Mouse (Mus musculus) right cerebral cortex, postnatal 10 days (tissue): ENCODE measurements around the gene Acads.
"Not testable (repeated sequence)": the region's sequence is repeated elsewhere in the genome, so short reads cannot be mapped to it uniquely, and the experiment has no call there.

Experiments
- DNase-seq, 2 experiments: peaks; one replicate each; pipeline ENCODE4 v3.0.0; 2021; ENCODE audit warnings: low spot score in 2 of 2

Acads gene

DNA sequence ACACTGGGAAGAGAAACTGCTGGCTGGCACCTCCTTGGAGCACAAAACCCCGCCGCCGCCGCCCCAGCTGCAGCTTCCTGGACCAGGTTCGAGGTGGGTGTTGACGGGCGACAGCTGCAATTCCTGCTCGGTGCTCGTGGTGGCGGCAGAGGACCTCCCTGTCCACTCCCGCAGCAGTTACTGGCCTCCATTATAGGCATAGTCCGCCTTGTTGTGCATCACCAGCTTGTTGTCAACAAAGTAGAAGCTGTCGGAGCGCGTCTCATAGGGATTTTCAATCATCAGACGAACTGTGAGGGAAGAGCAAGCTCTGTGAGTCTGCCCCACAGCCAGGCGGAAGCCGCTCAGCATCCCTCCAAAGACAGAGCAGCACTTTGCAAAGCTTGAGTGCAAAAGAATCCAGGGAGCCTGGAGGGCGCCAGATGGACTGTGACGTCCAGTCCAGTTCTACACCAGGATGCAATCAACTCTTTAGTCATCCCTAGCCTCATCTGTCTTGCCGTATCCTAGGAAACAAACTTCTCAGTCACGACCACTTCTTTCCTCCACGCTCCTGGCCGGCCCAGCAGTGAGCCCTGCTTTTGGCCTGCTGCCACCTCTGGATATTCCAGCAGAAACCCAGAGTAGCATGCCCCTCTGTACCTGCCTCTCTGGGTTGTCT lies 6.2 kb upstream of the Acads start:
- peak; percentile 87 to 89 for DNase-seq

DNA sequence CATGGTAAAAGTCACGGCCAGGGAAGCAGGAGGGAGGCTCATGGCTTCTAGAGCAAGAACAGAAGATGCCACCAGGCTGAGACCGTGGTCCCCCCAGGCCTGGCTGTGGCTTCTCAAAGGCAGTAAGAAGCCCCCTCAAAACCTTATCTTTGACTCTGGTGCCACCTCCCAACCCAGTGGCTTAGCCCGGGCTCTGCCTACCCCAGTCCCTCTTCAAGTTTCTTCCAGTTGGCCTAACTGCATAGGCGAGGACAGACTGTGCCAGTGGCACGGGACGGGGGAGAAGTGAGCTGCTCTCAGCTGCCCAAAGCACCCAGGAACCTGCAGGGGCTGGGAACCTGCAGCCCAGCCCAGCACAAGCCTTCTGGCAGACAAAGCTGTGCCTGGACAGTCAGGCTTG lies 5.5 kb upstream of the Acads start:
- DNase-seq = no peak

DNA sequence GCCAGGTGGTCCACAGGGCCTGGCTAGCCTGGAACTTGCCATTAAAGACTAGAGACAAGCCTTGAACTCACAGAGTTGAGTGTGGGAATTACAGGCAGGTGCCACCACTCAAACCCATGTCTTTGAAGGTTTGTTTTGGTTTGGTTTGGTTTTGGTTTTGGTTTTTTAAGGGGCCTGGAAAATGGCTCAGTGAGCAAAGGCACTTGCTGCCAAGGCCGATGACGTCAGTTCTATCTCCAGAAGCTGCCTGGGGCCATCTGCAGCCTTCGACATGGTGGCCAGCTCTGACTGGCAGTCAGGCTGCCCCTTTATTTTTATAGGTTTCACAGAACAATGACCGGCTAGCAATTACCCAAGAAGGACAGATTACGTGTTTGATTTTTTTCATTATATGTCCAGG lies 1.8 kb upstream of the Acads start:
- peak in 1 of 2 experiments; percentile 36 for DNase-seq

DNA sequence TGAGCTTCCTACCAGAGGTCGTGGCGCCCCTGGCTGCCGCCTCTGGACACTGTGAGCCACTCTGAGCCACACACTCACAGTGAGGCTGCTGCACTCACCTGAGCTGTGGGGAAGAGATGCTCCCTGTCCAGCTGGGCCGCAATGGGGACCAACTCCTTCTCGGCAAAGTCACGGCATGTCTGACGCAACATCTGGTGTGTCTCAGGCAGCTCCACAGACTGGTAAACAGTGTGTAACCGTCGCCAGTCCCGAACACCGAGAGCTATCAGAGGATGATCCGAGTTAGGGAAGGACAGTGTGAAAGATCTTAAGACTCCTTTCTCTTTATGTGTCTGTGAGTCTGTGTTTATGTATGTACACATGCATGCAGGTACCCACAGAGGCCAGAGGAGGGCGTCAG lies 1.7 kb downstream of the Acads start:
- DNase-seq = no peak

DNA sequence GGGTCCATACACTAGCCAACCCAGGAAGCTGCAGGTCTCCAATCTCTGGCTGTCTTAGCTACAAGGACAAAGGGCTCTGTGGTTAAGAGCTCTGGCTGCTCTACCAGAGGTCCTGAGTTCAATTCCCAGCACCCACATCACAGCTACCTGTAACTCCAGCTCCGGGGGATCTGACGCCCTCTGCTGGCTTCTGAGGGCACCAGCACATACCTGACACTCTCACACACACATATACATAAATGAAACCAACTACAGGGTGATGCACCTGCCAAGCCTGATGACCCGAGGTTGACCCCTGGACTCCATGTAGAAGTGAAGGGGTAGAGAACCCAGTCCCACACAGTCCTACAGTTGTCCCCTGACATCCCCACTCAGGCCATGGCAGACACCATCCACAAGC lies 2.7 kb downstream of the Acads start:
- DNase-seq = no peak

DNA sequence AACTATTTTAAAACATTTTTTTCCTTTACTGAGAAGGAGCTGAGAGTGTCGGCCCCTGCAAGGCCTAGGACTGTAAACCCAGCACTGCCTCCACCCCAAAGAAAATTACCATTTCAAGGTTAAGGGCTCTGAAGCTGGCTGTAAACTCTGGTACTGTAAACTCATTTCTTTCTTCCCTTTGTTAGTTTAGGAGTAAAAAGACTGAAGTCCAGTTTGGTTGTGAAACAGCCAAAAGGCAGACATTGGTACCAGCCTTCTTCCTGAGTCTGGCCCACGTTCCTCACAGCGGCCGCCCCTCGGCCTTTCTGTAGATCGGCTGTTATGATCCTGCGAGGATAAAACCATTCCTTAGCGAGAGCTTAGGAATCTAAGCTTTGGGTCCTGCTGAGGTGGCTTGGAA lies 4.6 kb downstream of the Acads start:
- DNase-seq = no peak

DNA sequence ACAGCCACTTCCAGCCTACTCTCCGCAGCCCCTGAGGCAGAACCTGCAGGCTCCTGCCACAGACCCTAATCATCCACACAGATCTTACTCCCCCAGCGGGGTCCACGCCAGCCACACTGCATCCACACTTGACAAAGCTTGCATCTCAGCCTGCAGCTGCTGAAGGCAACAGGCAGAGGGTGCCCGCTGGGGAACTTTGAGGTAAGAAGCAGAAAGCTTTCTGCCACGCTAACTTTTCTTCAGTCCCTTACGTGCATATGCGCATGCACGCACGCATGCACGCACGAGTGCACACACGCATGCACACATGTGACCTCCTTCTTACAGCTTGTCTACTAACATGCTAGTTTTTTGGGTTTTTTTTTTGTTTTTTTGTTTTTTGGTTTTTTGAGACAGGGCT lies 5.9 kb downstream of the Acads start:
- DNase-seq = no peak

DNA sequence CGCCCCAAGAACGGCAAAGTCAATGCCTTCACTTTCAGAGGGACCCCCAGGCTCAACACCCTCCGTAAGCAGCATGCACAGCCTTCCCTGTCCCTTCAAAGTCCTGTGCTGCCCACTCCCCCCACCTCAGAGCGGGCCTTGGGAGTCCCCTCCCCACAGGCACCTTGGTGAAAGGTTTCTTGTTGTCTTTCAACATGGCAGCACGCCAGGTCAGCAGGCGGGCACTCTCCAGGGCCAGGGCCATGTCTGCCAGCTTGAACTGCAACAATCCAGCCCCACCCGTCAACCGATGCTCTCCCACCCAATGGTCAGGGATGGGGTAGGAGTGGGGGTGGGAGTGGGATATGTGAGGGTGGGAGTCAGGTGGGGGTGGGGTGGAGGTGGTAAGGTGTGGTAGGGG lies 8.0 kb downstream of the Acads start:
- DNase-seq = no peak

DNA sequence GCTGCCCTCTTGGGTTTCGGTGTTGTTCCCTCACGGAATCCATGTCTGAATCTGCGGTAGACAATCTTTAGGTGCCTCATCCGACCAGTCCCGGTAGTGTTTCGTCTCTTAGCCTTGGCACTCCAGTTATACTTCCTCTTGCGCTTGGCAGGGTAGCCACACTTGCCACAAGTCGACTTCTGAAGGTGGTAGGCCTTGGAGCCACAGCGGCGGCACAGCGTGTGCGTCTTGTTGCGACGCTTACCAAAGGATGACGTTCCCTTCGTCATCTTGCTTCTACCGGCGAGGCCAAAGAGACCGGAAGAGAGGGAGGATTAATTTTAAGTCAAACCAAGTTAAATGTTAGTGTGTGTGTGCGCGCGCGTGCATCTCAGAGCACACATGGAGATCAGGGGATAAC lies 15.9 kb downstream of the Acads start:
- DNase-seq = not testable (repeated sequence)

DNA sequence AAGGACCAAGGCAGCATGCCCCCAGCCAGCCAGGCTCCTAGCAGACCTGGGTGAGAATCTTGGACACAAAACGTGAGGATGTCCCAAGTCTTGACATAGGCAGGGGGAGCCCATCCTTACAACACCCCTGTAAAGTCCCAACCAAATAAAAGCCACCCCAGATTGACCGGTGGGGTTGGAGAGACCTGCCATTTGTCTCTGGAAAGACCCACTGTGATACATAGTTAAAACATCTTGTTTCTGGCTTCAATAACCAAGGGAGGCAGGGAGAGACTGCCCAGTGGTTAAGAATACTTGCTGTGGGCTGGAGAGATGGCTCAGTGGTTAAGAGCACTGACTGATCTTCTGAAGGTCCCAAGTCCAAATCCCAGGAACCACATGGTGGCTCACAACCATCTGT lies 16.9 kb downstream of the Acads start:
- no peak for DNase-seq

DNA sequence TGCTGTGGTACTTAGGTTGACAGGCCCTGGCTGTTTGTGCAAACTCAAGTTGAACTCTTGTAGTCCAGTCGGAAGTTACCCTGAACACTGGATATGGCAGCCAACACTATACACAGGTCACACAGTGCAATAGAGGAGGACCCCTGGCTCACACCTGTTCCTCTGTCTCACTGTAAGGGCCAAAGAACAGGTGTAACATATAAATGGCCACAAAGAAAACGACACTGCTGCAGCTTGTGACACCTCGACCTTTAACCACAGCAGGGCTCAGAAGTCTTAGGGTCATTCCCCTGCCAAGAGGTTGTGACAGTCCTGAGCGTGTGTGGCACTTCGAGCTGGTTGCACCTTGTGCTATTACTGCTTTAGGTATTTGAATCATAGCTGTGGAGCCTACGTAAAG lies 18.7 kb downstream of the Acads start:
- DNase-seq = no peak

DNA sequence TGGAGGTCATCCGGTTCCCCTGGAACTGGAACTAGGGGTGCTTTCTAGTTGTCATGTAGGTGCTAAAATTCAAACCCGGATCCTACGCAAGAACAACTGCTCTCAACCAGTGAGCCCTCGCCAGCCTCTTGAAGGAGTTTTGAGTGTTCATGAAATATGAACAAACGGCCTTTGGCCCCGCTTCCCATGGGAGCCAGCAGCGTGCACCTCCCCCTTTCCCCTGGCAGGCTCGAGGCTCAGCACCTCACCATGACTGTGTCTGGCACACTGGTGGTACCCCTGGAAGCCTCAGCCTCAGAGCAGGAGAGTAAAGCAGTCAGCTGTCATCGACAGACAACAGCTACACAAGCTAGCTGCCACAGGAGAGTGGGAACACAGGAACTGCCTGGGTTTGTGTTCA lies 19.2 kb downstream of the Acads start:
- no peak for DNase-seq

DNA sequence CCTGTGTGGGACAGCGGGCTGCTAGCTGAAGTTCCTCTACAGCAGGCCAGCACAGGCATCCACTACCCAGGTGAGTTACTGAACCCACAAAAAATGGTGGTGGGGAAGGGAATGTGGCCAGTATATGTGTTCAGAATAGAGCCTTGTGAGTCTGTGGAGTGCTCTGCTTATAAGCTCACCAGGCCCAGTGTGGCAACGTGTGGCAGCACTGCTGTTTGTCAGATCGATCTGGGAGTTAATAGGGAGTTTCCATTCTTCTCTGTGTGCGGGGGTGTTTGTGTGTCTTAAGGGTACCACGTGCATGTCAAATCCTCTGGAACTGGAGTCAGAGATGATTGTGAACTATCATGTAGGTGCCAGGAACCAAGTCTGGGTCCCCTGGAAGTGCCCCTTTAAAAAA lies 19.6 kb downstream of the Acads start:
- DNase-seq = no peak

DNA sequence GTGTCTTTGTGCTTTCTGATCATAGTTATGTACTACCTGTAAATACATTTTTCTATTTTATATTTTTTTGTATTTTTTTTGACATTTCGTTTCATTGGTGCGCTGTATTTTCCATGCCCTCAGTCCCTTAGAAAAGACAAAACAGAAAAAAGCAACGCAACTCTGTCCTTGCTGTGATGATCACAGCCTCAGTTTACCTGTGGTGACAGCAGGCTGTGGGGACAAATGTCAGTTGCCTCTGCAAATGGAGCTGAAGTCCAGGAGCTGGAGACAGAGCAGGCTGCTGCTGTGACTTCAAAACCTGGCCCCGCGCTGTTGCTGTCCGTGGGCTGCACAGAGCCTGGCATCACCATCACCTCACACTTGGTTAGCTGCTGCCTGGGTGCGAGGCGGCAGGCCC lies 21.0 kb downstream of the Acads start, which contains the start of gene Gm10401:
TSS of gene Gm10401 (minus strand) at position 101 of the 400 bp plus-strand sequence.
- no peak for DNase-seq

DNA sequence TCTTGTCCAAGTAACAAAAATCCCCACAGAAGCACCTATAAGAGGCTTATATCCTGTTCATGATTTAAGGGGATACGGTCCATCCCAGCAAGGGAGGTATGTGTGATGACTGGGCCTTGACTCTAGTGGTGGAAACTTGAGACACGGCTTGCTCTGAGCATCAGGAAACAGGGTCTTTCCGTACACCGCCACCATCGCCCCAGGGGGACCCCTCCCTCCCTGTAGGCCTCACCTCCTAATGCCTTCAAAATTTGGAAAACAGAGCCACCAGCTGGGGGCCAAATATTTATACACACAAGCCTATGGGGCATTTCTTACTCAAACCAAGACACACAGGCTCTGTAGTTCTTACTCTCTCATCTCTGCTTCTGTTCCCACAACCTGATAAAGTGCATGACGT lies 27.4 kb downstream of the Acads start:
- DNase-seq = no peak

DNA sequence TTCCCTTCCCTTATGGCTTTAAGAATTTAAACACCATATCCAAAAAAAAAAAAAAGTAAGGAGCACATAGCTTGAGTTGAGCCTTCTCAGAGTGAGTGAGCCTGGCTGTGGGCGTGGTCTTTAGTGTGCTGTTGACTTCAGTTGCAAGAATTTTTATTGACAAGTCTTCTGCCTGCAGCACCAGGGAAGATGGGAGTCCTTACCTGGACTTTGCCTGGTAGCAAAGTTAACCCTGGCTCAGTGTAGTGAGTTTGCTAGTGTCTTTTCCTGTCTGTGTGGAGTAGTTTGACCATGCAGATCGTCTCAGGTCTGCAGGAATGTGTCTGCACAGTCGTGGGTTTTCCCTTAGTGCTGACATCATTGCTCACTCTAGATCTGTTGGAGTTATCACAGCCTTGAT lies 28.1 kb downstream of the Acads start:
- no peak for DNase-seq

DNA sequence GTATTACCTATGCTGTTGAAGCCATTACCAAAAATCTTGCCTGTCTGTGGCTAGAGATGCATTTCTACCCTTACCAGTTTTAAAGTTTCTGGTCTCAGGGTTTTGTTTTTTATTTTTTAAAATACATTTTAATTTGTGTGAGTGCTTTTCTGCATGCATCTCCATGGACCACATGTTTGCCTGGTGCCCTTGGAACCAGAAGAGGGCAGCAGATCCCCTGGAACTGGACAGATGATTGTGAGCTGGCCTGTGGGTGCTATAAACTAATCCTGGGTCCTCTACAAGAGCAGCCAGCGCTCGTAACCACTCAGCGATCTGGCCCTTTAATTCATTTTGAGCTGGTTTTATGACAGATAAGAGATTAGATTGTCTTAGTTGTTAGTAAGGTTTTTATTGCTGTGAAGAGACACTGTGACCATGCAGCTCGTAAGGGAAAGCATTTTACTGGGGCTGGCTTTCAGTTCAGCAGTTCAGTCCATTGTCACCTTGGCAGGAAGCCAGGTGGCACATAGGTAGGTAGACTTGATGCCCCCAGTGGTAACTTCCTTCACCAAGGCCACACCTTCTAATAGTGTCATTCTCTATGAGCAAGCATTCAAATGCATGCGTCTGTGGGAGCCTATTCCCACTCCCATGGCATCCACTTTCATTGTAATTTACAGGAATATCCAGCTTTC lies 29.4 kb downstream of the Acads start:
- DNase-seq = no peak

DNA sequence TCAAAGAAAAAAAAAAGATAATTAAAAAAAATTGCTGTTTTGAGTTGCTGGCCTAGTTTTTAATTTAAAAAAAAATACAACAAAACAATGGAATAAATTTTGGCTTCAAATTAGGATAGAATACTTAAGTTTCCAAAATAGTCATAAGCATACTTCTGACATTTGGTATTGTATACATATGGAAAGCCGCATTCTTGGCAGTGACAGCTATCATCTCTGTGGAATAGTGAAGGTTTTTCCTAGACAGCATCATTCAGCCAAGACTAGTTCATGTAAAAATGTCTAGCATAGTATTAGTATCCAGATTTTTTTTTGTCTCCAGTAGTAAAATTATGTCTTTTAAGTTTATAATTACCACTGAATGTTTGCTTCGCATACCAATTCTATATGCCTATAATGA lies 33.5 kb downstream of the Acads start:
- DNase-seq = no peak

DNA sequence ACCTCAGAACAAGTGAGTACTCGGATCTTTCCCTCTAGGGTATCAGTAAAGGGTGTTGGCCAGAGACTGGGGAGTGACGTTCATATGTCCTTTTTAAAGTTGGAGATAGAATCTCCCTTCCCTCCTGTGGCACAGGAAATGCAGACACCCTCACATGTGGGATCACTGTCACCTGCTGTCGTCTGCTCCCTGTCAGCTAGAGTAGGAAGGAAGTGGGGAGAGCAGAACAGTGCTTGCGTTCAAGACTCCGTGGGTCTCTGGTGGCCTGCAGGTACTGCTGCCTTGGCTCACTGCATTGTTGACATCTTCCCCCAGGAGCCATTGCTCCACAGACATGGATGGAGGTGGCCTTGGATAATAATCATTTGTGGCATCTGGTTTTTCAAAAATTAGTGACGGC lies 35.7 kb downstream of the Acads start:
- no peak for DNase-seq

DNA sequence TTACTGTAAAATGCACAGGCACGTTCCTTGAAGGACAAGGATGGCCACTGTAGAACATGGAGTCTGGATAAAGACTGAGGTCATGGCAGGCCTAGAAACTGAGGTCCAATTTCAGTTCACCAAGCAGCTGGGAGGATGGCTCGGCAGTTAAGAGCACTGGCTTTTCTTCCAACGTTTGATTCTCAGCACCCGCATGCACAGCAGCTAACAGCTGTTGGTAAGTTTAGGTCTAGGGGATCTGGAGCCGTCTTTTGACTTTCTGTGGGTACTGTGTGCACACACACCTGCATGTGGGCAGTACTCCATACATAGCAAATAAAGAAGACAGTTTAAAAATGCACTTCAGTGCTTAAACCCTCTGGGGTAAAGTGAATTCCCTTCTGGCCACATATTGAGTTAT lies 37.5 kb downstream of the Acads start:
- DNase-seq = no peak

DNA sequence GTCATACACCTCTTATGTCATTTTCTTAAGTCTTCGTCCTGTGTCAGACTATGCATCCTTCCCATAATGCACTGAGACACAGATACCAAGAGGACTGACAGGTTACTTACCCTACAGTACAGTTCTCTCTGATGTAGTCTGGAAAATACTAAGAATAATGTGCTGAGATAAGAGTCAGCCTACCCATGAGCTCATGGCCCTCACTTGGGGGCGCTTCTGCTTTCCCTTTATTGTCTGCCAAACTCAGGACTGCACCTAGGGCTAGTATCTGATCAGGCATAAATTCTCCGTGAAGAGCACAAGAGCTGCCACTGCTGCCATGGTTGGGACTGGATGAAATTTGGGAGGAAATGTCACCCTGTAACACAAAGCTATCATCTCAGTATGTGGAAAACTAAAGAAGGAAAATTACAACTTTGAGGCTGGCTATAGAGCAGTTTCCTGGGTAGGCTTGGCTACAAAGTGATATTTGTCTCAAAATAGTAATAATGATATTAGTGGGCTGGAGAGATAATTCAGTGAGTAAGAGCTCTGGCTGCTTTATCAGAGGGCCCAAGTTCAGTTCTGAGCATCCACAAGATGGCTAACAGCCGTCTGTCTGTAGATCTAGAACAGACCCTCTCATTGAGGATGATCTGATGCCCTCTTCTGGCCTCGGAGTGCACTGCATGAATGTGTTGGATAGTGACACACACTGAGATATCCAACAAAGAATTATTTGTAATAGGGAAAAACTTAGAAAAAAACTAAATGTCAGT lies 42.8 kb downstream of the Acads start:
- peak; percentile 58 to 76 for DNase-seq

DNA sequence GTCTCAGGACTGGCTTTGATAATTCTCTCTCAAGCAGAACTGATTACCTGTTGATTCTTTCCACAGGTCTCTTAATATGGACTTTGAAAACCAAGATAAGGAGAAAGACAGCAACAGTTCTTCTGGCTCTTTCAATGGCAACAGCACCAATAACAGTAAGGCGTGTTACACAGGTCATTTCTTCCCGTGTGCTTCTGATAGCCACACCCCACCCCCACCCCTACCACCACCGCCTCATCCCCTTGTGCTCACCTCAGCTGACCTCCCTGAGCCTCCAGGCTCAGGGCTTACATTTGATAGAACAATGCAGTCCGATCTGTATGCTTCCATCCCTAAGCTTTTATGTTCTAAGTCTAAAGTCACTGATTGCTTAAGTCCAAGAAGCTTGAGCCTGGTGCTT lies 44.4 kb downstream of the Acads start:
- no peak for DNase-seq

DNA sequence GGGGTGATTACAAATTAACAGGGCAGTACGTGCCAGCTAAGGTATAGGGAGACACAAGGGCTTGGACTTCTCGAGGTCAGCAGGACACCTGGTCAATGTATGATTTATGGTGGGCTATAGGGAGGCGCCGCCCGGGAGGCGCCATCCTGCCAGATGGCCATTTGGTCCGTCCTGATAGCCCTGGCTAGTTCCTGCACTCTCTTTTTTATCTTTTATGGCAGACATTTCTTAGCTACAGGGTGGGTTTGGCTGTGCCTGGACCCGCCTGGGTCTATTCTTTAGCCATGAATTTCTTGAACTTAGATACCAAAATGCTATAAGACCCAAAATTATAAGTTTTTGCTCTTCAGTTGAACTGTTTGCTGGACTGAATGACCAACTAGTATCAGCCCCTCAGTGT lies 45.8 kb downstream of the Acads start:
- DNase-seq = not testable (repeated sequence)
